Mouse (Mus musculus) liver, adult 2 months (tissue): ENCODE results near the gene Bfar.

Experiments
- CTCF ChIP-seq: fragments of 200-500 bp; IDR thresholded peaks from 2 replicates; pipeline ENCODE4 v1.5.1; 2011; ENCODE audit warnings: low read depth, low read length, control low read depth
- POLR2A ChIP-seq: fragments of 200-500 bp; IDR thresholded peaks from 2 replicates; pipeline ENCODE4 v1.6.1; 2011; ENCODE audit warnings: low read length, control low read depth; ENCODE audit not compliant: insufficient read depth; ENCODE audit errors: extremely low read depth

GRCm38 (mm10) chr16:13667878-13668343 is 3.7 kb upstream of the Bfar start, which contains the start of gene Parn:
- TF ChIP-seq CTCF (no peak), POLR2A (peak; percentile 66; the same call in 1 of the 2 replicates)
